Mouse (Mus musculus) E14TG2a.4 (cell line): ENCODE results near the gene Gast.

ENCODE experiments used
- CTCF ChIP-seq: conservative IDR thresholded peaks from 2 replicates; pipeline ENCODE4 v1.5.1; 2014; ENCODE audit warnings: low read length
- NANOG ChIP-seq: IDR thresholded peaks from 2 replicates; pipeline ENCODE4 v1.6.1; 2014; ENCODE audit warnings: borderline replicate concordance, low read length, mixed read lengths
- POU5F1 ChIP-seq: IDR thresholded peaks from 2 replicates; pipeline ENCODE4 v1.6.1; 2014; ENCODE audit warnings: low read length, borderline replicate concordance

DNA sequence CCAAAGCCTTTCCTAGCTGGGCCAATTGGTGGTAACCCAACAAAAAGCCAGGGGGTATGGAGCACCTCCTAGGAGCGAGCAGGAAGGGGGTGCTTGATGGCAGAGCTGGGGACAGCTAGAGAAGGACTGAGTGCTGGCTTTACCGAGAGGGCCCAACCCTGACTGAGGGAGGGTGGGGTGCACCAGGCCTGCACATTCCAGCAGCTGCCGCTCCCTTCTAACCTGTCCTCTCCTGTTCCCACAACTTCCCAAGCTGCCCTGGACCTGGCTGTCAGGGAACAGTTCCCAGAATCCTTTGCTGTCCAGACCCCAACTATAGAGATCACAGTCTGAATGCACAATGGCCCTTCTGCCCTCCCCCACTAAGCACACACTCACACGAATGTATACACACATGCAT, 49.2 kb upstream of the Gast start:
- no peak for TF ChIP-seq CTCF
- no peak for TF ChIP-seq POU5F1
- TF ChIP-seq NANOG = no peak
